Mouse (Mus musculus) forebrain, embryonic 10.5 days (tissue): ENCODE measurements around the gene Trmt2a. TPM values are rescaled to one million over a fixed set of nuclear protein-coding genes. Genes with fewer than 3 reads are reported as not detected.
"Not testable (repeated sequence)": the region's sequence is repeated elsewhere in the genome, so short reads cannot be mapped to it uniquely, and the experiment has no call there.

ENCODE experiments used
- DNase-seq: peaks from one replicate; pipeline ENCODE4 v3.0.0-alpha.2; 2017; ENCODE audit warnings: low spot score; ENCODE audit errors: extremely low spot score
- H3K27ac ChIP-seq: fragments of 300-500 bp; sonication (generic); 2 replicates; pipeline ENCODE4 v1.5.1; 2016; ENCODE audit warnings: mild to moderate bottlenecking
- H3K27me3 ChIP-seq: fragments of 300-500 bp; sonication (generic); 2 replicates; pipeline ENCODE4 v1.6.1; 2016; ENCODE audit warnings: mild to moderate bottlenecking; ENCODE audit not compliant: poor library complexity, severe bottlenecking
- H3K36me3 ChIP-seq: fragments of 300-500 bp; sonication (generic); replicated peaks from 2 replicates; pipeline ENCODE4 v1.6.1; 2016; ENCODE audit warnings: mild to moderate bottlenecking, moderate library complexity
- H3K4me1 ChIP-seq: fragments of 300-500 bp; sonication (generic); 2 replicates; pipeline ENCODE4 v1.6.1; 2016
- H3K4me3 ChIP-seq: fragments of 300-500 bp; sonication (generic); 2 replicates; pipeline ENCODE4 v1.5.1; 2016; ENCODE audit warnings: mild to moderate bottlenecking, moderate library complexity
- H3K9me3 ChIP-seq: fragments of 300-500 bp; sonication (generic); 2 replicates; pipeline ENCODE4 v1.6.1; 2016; ENCODE audit warnings: mild to moderate bottlenecking, moderate library complexity
- WGBS: fragments of 180-500 bp; shearing (Covaris S2); methylation state at CpG from one replicate; pipeline ENCODE4 v1.1.7; 2016; 5-methylcytosine and 5-hydroxymethylcytosine counted together
- microRNA counts: library from miRNA; unstranded; fragments of <30 nt; microRNA quantifications from one replicate; lab custom pipeline; 2017
- microRNA-seq: library from miRNA; unstranded; fragments of <30 nt; microRNA quantifications from one replicate; pipeline ENCODE4, GENCODE M21; 2017
- polyA plus RNA-seq: library from polyadenylated mRNA; unstranded; fragments of >200 nt; fragmentation: Nextera tagmentation; extraction: Ambion mirVana; gene quantifications from 2 replicates; pipeline ENCODE4 v1.2.1, GENCODE M21; 2016

Trmt2a gene
- polyA plus RNA-seq, 1 experiment from 2014 or later = 139 TPM

DNA sequence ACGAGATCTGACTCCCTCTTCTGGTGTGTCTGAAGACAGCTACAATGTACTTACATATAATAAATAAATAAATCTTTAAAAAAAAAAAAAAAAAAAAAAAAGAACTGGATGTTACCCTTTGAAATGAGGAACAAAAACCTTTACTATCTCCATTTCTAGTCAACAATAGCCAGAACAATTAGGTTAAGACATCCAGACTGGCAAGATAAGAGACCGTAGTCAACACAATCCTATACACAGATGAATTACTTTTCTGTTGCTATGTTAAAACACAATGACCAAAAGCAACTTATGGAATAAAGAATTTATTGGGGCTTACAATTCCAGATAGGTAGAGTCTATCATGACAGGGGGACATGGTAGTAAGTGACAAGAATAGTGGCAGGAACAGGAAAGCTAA lies 16.5 kb downstream of the Trmt2a start:
- DNase-seq = no peak
- no peaks in the 10 kb centered on the region for H3K4me1 ChIP-seq
- WGBS = 82% methylated on average over 2 of the region's 2 CpGs
- H3K9me3 ChIP-seq = no peaks in the 10 kb centered on the region
- no peaks in the 10 kb centered on the region for H3K27me3 ChIP-seq
- no peak overlapping the region for H3K4me3 ChIP-seq
- peaks cover 98% of the 10 kb centered on the region for H3K36me3 ChIP-seq
- no peak overlapping the region for H3K27ac ChIP-seq

DNA sequence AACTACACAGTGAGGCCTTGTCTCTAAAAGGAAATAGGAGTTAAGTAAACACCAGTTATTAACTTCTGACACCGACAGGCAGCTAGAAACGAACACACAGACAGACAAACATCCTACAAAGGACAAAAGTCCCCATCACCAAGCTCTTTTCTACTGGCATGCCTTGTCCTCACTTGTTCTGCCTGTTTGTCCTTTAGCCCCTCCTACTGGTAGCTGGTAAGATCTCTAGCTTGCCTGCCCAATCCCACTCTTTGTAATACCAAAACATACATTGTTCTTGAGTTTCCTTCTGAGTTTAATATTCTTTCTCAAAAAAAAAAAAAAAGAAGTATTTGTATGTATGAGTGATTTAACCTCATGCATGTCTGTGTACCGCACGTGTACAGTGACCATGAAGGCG lies 19.7 kb downstream of the Trmt2a start:
- H3K27me3 ChIP-seq = no peaks in the 10 kb centered on the region
- peaks cover 98% of the 10 kb centered on the region for H3K36me3 ChIP-seq
- no peak overlapping the region for H3K27ac ChIP-seq
- H3K4me3 ChIP-seq = no peak overlapping the region
- H3K4me1 ChIP-seq = no peaks in the 10 kb centered on the region
- DNase-seq = no peak
- WGBS = 89% methylated on average over 5 of the region's 5 CpGs
- no peaks in the 10 kb centered on the region for H3K9me3 ChIP-seq

DNA sequence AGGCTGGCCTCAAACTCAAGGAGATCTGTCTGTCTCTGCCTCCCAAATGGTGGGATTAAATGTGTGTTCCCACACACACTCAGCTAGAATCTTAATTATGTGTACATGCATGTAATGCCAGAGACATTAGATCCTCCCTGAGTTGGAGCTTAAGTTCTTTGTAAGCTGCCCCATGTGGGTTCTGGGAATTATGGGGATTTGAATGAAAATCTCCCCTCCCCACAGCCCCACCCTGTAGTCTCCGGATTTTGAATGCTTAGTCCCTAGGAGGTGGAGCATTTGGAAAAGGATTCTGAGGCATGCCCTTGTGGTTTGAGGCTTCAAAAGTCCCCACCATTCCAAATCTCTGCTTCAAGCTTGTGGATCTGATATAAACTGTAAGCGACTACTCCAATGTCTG lies 26.7 kb downstream of the Trmt2a start:
- no peaks in the 10 kb centered on the region for H3K4me1 ChIP-seq
- 82% methylated on average over 2 of the region's 2 CpGs for WGBS
- no peaks in the 10 kb centered on the region for H3K9me3 ChIP-seq
- no peak overlapping the region for H3K4me3 ChIP-seq
- H3K27ac ChIP-seq = no peak overlapping the region
- H3K36me3 ChIP-seq = peaks cover 99% of the 10 kb centered on the region
- no peaks in the 10 kb centered on the region for H3K27me3 ChIP-seq
- no peak for DNase-seq

DNA sequence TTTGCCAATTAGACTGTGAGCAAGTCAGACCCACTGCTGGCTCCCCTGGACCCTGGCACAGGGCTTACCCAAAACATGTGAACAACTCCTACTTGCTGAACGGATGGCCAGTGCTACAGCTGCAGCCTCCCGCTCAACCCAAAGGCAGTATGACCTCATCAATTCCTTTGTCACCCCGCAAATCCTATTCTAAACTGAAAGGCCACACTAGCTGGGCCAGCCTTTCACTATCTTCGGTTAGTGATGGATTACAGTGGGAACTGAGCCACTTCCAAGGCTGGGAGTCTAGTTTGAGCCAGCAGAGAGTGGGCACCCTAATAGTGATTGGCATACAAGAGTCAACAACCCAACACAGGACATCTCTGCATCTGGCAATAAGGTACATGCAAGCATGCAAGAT lies 39.7 kb downstream of the Trmt2a start:
- 2% methylated on average over 4 of the region's 4 CpGs for WGBS
- peak overlapping the region; percentile 94 for H3K27ac ChIP-seq
- H3K36me3 ChIP-seq = peaks cover 44% of the 10 kb centered on the region
- no peaks in the 10 kb centered on the region for H3K9me3 ChIP-seq
- peak; percentile 41 for DNase-seq
- H3K27me3 ChIP-seq = no peaks in the 10 kb centered on the region
- peak overlapping the region; percentile 68 for H3K4me3 ChIP-seq
- H3K4me1 ChIP-seq = peaks cover 36% of the 10 kb centered on the region

DNA sequence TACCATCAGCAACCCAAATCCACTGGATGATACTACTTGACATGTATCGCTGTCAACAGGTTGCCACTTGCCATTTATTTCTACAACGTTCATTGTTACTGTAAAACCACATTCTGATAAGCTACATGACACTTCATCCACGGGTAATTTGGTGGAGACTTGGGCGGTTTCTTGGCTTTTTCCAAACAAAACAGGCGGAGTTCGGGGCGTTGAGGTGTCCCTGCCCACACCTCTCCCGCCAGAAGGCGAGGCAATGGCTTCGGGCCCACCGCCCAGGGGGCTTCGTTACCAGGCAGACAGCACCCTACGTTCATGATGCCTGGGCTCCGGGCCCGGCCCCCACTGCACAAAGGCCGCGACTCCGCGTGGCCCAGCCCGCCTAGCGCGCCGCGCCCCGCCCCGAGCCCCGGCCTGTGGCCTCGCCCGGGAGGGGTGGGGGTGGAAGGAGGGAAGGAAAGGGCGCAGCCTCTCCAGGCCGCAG lies 40.1 kb downstream of the Trmt2a start:
- Histone ChIP-seq H3K4me1 (peaks cover 36% of the 10 kb centered on the region), H3K9me3 (no peaks in the 10 kb centered on the region), H3K27ac (peak overlapping the region; percentile 94), H3K27me3 (no peaks in the 10 kb centered on the region), H3K4me3 (peak overlapping the region; percentile 68), H3K36me3 (peaks cover 40% of the 10 kb centered on the region)
- no peak for DNase-seq
- 1% methylated on average over 31 of the region's 31 CpGs for WGBS

DNA sequence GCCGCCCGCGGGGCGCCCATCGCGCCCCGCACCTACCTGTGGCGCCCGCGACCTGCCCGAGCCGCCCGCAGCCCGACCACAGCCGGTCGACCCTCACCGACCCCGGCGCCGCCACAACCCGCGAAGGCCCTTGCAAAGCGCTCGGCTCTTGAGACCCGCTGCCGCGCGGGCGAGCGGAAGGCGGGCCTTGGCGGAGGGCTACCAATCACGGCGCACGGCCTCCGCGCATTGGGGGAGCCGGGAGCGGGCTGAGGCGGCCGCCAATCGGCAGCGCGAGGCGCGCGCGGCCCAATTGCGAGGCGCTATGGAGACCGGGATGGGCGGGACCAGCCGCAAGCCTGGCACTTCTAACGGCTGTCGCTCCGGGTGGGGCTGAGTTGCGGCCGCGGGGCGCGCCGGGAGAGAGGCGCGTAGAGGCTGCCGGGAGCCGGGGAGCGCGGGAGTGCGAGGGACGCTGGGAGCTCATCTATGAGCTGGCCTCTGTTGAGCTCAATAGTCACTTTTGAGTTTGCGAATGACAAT lies 40.6 kb downstream of the Trmt2a start, which contains the start of gene Dgcr8:
TSS of gene Dgcr8 (minus strand) at position 180 of the 522 bp plus-strand sequence.
- H3K4me1 ChIP-seq = peaks cover 36% of the 10 kb centered on the region
- DNase-seq = peak; percentile 97
- peak within 1 kb of the TSS; percentile 94 for H3K27ac ChIP-seq
- H3K27me3 ChIP-seq = no peaks in the 10 kb centered on the region
- peak within 1 kb of the TSS; percentile 68 for H3K4me3 ChIP-seq
- no peaks in the 10 kb centered on the region for H3K9me3 ChIP-seq
- WGBS = under 1% methylated on average over 71 of the region's 71 CpGs
- peaks cover 34% of the 10 kb centered on the region for H3K36me3 ChIP-seq

DNA sequence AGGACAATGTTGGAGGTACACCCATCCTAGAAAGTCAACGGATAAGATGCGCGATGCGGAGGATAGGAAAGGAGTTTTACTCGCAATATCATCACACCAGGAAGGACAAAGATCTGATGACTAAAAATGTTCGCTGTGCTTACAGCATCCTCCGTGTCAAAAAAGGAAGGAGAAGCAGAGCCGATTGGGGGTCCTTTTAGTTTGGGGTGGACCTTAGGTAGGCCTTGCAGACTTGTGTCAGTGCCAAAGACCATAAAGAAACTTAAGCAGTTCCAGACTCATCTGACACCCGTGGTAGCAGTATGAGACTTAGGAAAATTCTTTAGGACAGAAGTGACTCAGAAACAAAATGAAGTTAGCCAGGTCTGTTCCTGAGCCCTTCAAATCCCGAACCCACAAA lies 41.1 kb downstream of the Trmt2a start:
- 8% methylated on average over 10 of the region's 10 CpGs for WGBS
- DNase-seq = not testable (repeated sequence)
- peak overlapping the region; percentile 94 for H3K27ac ChIP-seq

More for the DNA sequence above, 41.1 kb downstream of the Trmt2a start:
- Histone ChIP-seq H3K4me1 (peaks cover 36% of the 10 kb centered on the region), H3K4me3 (peak overlapping the region; percentile 68), H3K36me3 (peaks cover 30% of the 10 kb centered on the region)
- not testable (repeated sequence) for H3K9me3 ChIP-seq, H3K27me3 ChIP-seq

MicroRNA genes within 50 kb of the gene (microRNA counts, 519-probe panel; counts per million panel counts)
- microRNA mmu-miR-1306 (lab: Ali Mortazavi, UCI) = 341 counts per million, percentile 65 among the panel's probes with 10 or more counts

Small RNAs within 50 kb of the gene (microRNA-seq; reads per million reads assigned to microRNA genes)
- gene Gm24572 (16.8 reads per million, percentile 27 among the genes with 10 or more reads in this experiment), gene Mir1306 (392 reads per million, percentile 63 among the genes with 10 or more reads in this experiment)

Other genes with a start within 250 kb of the Trmt2a start
- 159 and 175 TPM in 2 replicates for gene Dgcr6, start 195.8 kb upstream of the Trmt2a start, polyA plus RNA-seq
- gene Prodh, start 158.5 kb upstream of the Trmt2a start, polyA plus RNA-seq = 17.0 and 19.6 TPM in 2 replicates
- 0.87 and 1.2 TPM in 2 replicates for gene Rtn4r, start 121.0 kb upstream of the Trmt2a start, polyA plus RNA-seq
- not detected in 2 replicates for gene Ccdc188, start 30.8 kb upstream of the Trmt2a start, polyA plus RNA-seq
- gene Zdhhc8, start 13.5 kb upstream of the Trmt2a start, polyA plus RNA-seq = 9.7 and 10.5 TPM in 2 replicates
- gene Ranbp1, start 53 bp downstream of the Trmt2a start, polyA plus RNA-seq = 1,297 and 1,372 TPM in 2 replicates
- 3.0 and 5.8 TPM in 2 replicates for gene Gm49776, start 9.6 kb downstream of the Trmt2a start, polyA plus RNA-seq
- gene Dgcr8, start 40.6 kb downstream of the Trmt2a start, polyA plus RNA-seq = 48.9 and 49.7 TPM in 2 replicates
- gene Tango2, start 99.4 kb downstream of the Trmt2a start, polyA plus RNA-seq = 35.7 and 37.1 TPM in 2 replicates
- gene Arvcf, start 99.5 kb downstream of the Trmt2a start, polyA plus RNA-seq = 116 TPM in 2 replicates
- 31.6 and 35.1 TPM in 2 replicates for gene Txnrd2, start 177.7 kb downstream of the Trmt2a start, polyA plus RNA-seq
- 58.1 and 60.1 TPM in 2 replicates for gene Comt, start 178.2 kb downstream of the Trmt2a start, polyA plus RNA-seq